23 mouse cellular contexts compared by ENCODE assay signal in genomic region chr16:93013256-93013655, GRCm38 (mm10).
DNase-seq lines count a peak whose midpoint lies in the region; ATAC-seq lines count a peak whose summit lies in the region.
"Had no signal": no experiment of that assay in that cellular context is flagged by ENCODE, and none has a peak within 500 bp of the region (broad histone marks: within the 10 kb centered on the region; RNA-seq: fewer than 3 reads in every experiment).

No protein-coding gene starts in this region.

- no peaks in the 10 kb centered on the region for H3K9me3 ChIP-seq in midbrain, embryonic 11.5 days (ENCODE audit: control insufficient read depth, low read length)
- no peaks in the 10 kb centered on the region for H3K9me3 ChIP-seq in midbrain, embryonic 16.5 days (replicated peaks; ENCODE audit: control insufficient read depth, low read length, poor library complexity, severe bottlenecking)
- H3K9me3 ChIP-seq: embryonic facial prominence, embryonic 10.5 days; forebrain, embryonic 10.5 days; G1E; heart, embryonic 12.5 days; hindbrain, embryonic 12.5 days had no signal

- ATAC-seq in midbrain, embryonic 11.5 days (ENCODE audit: low FRiP score) = no peak
- ATAC-seq in midbrain, embryonic 16.5 days = no peak
- ATAC-seq: CD4-positive, CD25-positive, alpha-beta regulatory T cell, adult 4 months; forebrain, embryonic 14.5 days; hindbrain, embryonic 16.5 days; inflammation-experienced regulatory T-cells, adult 6 months had no signal

- H3K9ac ChIP-seq in midbrain, embryonic 11.5 days (ENCODE audit: low read length) = no peak overlapping the region
- H3K9ac ChIP-seq in midbrain, embryonic 16.5 days (ENCODE audit: low read depth, low read length) = no peak overlapping the region
- H3K9ac ChIP-seq: heart, embryonic 12.5 days; hindbrain, embryonic 12.5 days had no signal

- no peaks in the 10 kb centered on the region for H3K4me1 ChIP-seq in midbrain, embryonic 11.5 days (ENCODE audit: control insufficient read depth, insufficient read depth, low read length)
- H3K4me1 ChIP-seq in midbrain, embryonic 16.5 days (ENCODE audit: control insufficient read depth, insufficient read depth, low read length) = no peaks in the 10 kb centered on the region; the same call in 1 of the 2 replicates
- H3K4me1 ChIP-seq: heart, embryonic 12.5 days; hindbrain, embryonic 12.5 days had no signal

- no peaks in the 10 kb centered on the region for H3K36me3 ChIP-seq in midbrain, embryonic 11.5 days (ENCODE audit: control insufficient read depth, insufficient read depth, low read length)
- no peaks in the 10 kb centered on the region for H3K36me3 ChIP-seq in midbrain, embryonic 16.5 days (ENCODE audit: control insufficient read depth, insufficient read depth, low read length)
- H3K36me3 ChIP-seq: embryonic facial prominence, embryonic 10.5 days; forebrain, embryonic 10.5 days; G1E; heart, embryonic 12.5 days; hindbrain, embryonic 12.5 days had no signal

- no peak overlapping the region for H3K4me3 ChIP-seq in midbrain, embryonic 11.5 days (ENCODE audit: low read depth, low read length)
- H3K4me3 ChIP-seq in midbrain, embryonic 16.5 days (ENCODE audit: low read depth, low read length) = no peak overlapping the region
- H3K4me3 ChIP-seq: embryonic facial prominence, embryonic 10.5 days; forebrain, embryonic 10.5 days; gastrocnemius, adult 2 months; heart, embryonic 12.5 days; hindbrain, embryonic 12.5 days had no signal

- H3K27ac ChIP-seq in midbrain, embryonic 11.5 days (ENCODE audit: low read depth, low read length) = no peak overlapping the region
- no peak overlapping the region for H3K27ac ChIP-seq in midbrain, embryonic 16.5 days (ENCODE audit: low read length)
- H3K27ac ChIP-seq: embryonic facial prominence, embryonic 10.5 days; forebrain, embryonic 10.5 days; gastrocnemius, adult 2 months; hindbrain, embryonic 12.5 days had no signal

- no peaks in the 10 kb centered on the region for H3K27me3 ChIP-seq in midbrain, embryonic 11.5 days (ENCODE audit: control insufficient read depth, insufficient read depth, low read length)
- no peaks in the 10 kb centered on the region for H3K27me3 ChIP-seq in midbrain, embryonic 16.5 days (ENCODE audit: control insufficient read depth, insufficient read depth, low read depth, low read length)
- H3K27me3 ChIP-seq: hindbrain, embryonic 12.5 days had no signal

- no peak overlapping the region for H3K4me2 ChIP-seq in midbrain, embryonic 11.5 days
- H3K4me2 ChIP-seq in midbrain, embryonic 16.5 days (ENCODE audit: low read length) = no peak overlapping the region
- H3K4me2 ChIP-seq: heart, embryonic 12.5 days; hindbrain, embryonic 12.5 days had no signal

- WGBS in midbrain, embryonic 11.5 days = 89% methylated on average over 7 of the region's 7 CpGs
- 89% methylated on average over 7 of the region's 7 CpGs for WGBS in midbrain, embryonic 16.5 days

- DNase-seq in heart, adult 11 months = peak; percentile 36
- no peak for DNase-seq in heart, adult 18-20 months
- peak; percentile 19 for DNase-seq in midbrain, embryonic 11.5 days (ENCODE audit: low spot score, missing footprints)
- peak; percentile 79 for DNase-seq in gonadal fat pad, adult 2 months (ENCODE audit: low read depth)
- DNase-seq in cerebellum, adult 8-10 months = no peak
- no peak for DNase-seq in layer of hippocampus, adult 18-20 months (ENCODE audit: low spot score in 2 of 2)
- DNase-seq: adrenal gland, adult 8-10 months; B cell, adult 2 months; cerebellum, adult 18-20 months; cerebellum, postnatal 10 days; gastrocnemius, adult 2 months; gastrocnemius, postnatal 25 days; heart, postnatal 36 days had no signal

Comparison
In these comparisons a context has a peak if more than half of its experiments do, and no peak if none do; other contexts are left out.
1. DNase-seq: peak in heart, adult 11 months (single experiment), midbrain, embryonic 11.5 days (single experiment) and gonadal fat pad, adult 2 months (single experiment); none in heart, adult 18-20 months (0 of 2), cerebellum, adult 8-10 months (single experiment) and layer of hippocampus, adult 18-20 months (0 of 2).